Mouse (Mus musculus) midbrain, embryonic 16.5 days (tissue): ENCODE data around the gene Gm38394. TPM values are rescaled to one million over a fixed set of nuclear protein-coding genes. Genes with fewer than 3 reads are reported as not detected.
A peak's percentile ranks its signal among the peaks of the same experiment; 100 is the strongest.
"Not testable (repeated sequence)": the region's sequence is repeated elsewhere in the genome, so short reads cannot be mapped to it uniquely, and the experiment has no call there.

Experiments used
- ATAC-seq: fragments of 200-750 bp; cut with Nextera tagmentation; 2 replicates; pipeline ENCODE4 v1.8.0; 2017; ENCODE audit warnings: moderate TSS enrichment
- H3K27ac ChIP-seq: fragments of 300-500 bp; sonication (generic); 2 replicates; pipeline ENCODE4 v1.5.1; 2014; ENCODE audit warnings: mild to moderate bottlenecking, low read length, mixed read lengths
- H3K27me3 ChIP-seq: fragments of 300-500 bp; sonication (generic); 2 replicates; pipeline ENCODE4 v1.6.1; 2014; ENCODE audit warnings: low read depth, low read length, mixed read lengths; ENCODE audit not compliant: control insufficient read depth, insufficient read depth
- H3K36me3 ChIP-seq: fragments of 300-500 bp; sonication (generic); 2 replicates; pipeline ENCODE4 v1.6.1; 2014; ENCODE audit warnings: mild to moderate bottlenecking, low read length, moderate library complexity, mixed read lengths; ENCODE audit not compliant: control insufficient read depth, insufficient read depth
- H3K4me1 ChIP-seq: fragments of 300-500 bp; sonication (generic); 2 replicates; pipeline ENCODE4 v1.6.1; 2014; ENCODE audit warnings: mild to moderate bottlenecking, low read length, mixed read lengths; ENCODE audit not compliant: control insufficient read depth, insufficient read depth
- H3K4me2 ChIP-seq: fragments of 300-500 bp; sonication (generic); 2 replicates; pipeline ENCODE4 v1.6.1; 2014; ENCODE audit warnings: mild to moderate bottlenecking, low read length, mixed read lengths
- H3K4me3 ChIP-seq: fragments of 300-500 bp; sonication (generic); 2 replicates; pipeline ENCODE4 v1.5.1; 2014; ENCODE audit warnings: low read depth, mild to moderate bottlenecking, low read length, moderate library complexity, mixed read lengths
- H3K9ac ChIP-seq: fragments of 300-500 bp; sonication (generic); 2 replicates; pipeline ENCODE4 v1.6.1; 2014; ENCODE audit warnings: low read depth, low read length, mixed read lengths
- H3K9me3 ChIP-seq: fragments of 300-500 bp; sonication (generic); replicated peaks from 2 replicates; pipeline ENCODE4 v1.6.1; 2014; ENCODE audit warnings: mild to moderate bottlenecking, low read length, mixed read lengths; ENCODE audit not compliant: control insufficient read depth, poor library complexity, severe bottlenecking
- WGBS: fragments of 180-500 bp; shearing (Covaris S2); extraction: QIAGEN DNeasy Blood & Tissue Kit; methylation state at CpG from one replicate; pipeline ENCODE4 v1.1.7; 2014; 5-methylcytosine and 5-hydroxymethylcytosine counted together
- polyA plus RNA-seq: library from polyadenylated mRNA; unstranded; fragments of >200 nt; fragmentation: Nextera tagmentation; extraction: Ambion mirVana; gene quantifications from 2 replicates; pipeline ENCODE4 v1.2.1, GENCODE M21; 2015

The Gm38394 gene
- polyA plus RNA-seq, 1 experiment from 2014 or later, result 2.3 TPM

- no peaks in the 10 kb centered on the region for H3K27me3 ChIP-seq
- H3K4me3 ChIP-seq, result no peak overlapping the region
- no peaks in the 10 kb centered on the region for H3K9me3 ChIP-seq
- no peak overlapping the region for H3K27ac ChIP-seq
- ATAC-seq, result no peak
- no peak overlapping the region for H3K4me2 ChIP-seq
- H3K9ac ChIP-seq, result no peak overlapping the region
- H3K4me1 ChIP-seq, result no peaks in the 10 kb centered on the region
- WGBS, result 90% methylated on average over 3 of the region's 3 CpGs
- no peaks in the 10 kb centered on the region for H3K36me3 ChIP-seq
These were observed 7.5 kb upstream of the Gm38394 start for GRCm38 (mm10) chr1:133668618-133669017.

GRCm38 (mm10) chr1:133667721-133668120 lies 6.6 kb upstream of the Gm38394 start:
- Histone ChIP-seq H3K36me3 (no peaks in the 10 kb centered on the region), H3K4me2 (no peak overlapping the region), H3K9ac (no peak overlapping the region), H3K4me3 (no peak overlapping the region), H3K9me3 (no peaks in the 10 kb centered on the region), H3K4me1 (no peaks in the 10 kb centered on the region), H3K27me3 (no peaks in the 10 kb centered on the region), H3K27ac (no peak overlapping the region)
- 31% methylated on average over 7 of the region's 7 CpGs for WGBS
- no peak for ATAC-seq

- not testable (repeated sequence) for H3K4me1 ChIP-seq, H3K27ac ChIP-seq, H3K36me3 ChIP-seq, H3K4me3 ChIP-seq, H3K9ac ChIP-seq, ATAC-seq, H3K27me3 ChIP-seq, H3K4me2 ChIP-seq, H3K9me3 ChIP-seq
- WGBS, result 87% methylated on average over 6 of the region's 8 CpGs
These were observed 4.6 kb upstream of the Gm38394 start for GRCm38 (mm10) chr1:133665713-133666112.

- Histone ChIP-seq H3K4me3 (no peak overlapping the region), H3K4me1 (peaks cover 10% of the 10 kb centered on the region), H3K9me3 (no peaks in the 10 kb centered on the region), H3K27ac (no peak overlapping the region), H3K9ac (no peak overlapping the region), H3K4me2 (no peak overlapping the region), H3K36me3 (no peaks in the 10 kb centered on the region), H3K27me3 (no peaks in the 10 kb centered on the region)
- 57% methylated on average over 11 of the region's 11 CpGs for WGBS
- no peak for ATAC-seq
These were observed 3.3 kb upstream of the Gm38394 start for GRCm38 (mm10) chr1:133664203-133664970.

- H3K36me3 ChIP-seq, result no peaks in the 10 kb centered on the region
- ATAC-seq, result no peak
- H3K9me3 ChIP-seq, result no peaks in the 10 kb centered on the region
- no peaks in the 10 kb centered on the region for H3K27me3 ChIP-seq
- peaks cover 18% of the 10 kb centered on the region for H3K4me1 ChIP-seq
- no peak overlapping the region for H3K4me2 ChIP-seq
- no peak overlapping the region for H3K9ac ChIP-seq
- H3K4me3 ChIP-seq, result no peak overlapping the region
- WGBS, result 87% methylated on average over 4 of the region's 4 CpGs
- no peak overlapping the region for H3K27ac ChIP-seq
These were observed 2.3 kb upstream of the Gm38394 start for GRCm38 (mm10) chr1:133663427-133663826.

- H3K27me3 ChIP-seq, result no peaks in the 10 kb centered on the region
- WGBS, result 98% methylated on average over 7 of the region's 7 CpGs
- H3K36me3 ChIP-seq, result no peaks in the 10 kb centered on the region
- H3K4me2 ChIP-seq, result no peak overlapping the region
- H3K4me3 ChIP-seq, result no peak overlapping the region
- no peak for ATAC-seq
- H3K4me1 ChIP-seq, result peaks cover 21% of the 10 kb centered on the region
- H3K27ac ChIP-seq, result no peak overlapping the region
- H3K9ac ChIP-seq, result no peak overlapping the region
- no peaks in the 10 kb centered on the region for H3K9me3 ChIP-seq
These were observed 1.8 kb upstream of the Gm38394 start for GRCm38 (mm10) chr1:133662941-133663340.

- H3K27ac ChIP-seq, result peak within 1 kb of the TSS; percentile 83
- peak within 1 kb of the TSS; percentile 98 for H3K4me2 ChIP-seq
- peaks cover 37% of the 10 kb centered on the region for H3K4me1 ChIP-seq
- H3K27me3 ChIP-seq, result no peaks in the 10 kb centered on the region
- 2% methylated on average over 32 of the region's 41 CpGs for WGBS
- ATAC-seq, result peak; percentile 85
- H3K9ac ChIP-seq, result peak within 1 kb of the TSS; percentile 71
- no peaks in the 10 kb centered on the region for H3K36me3 ChIP-seq
- H3K4me3 ChIP-seq, result peak within 1 kb of the TSS; percentile 76
- H3K9me3 ChIP-seq, result no peaks in the 10 kb centered on the region
These were observed 484 bp downstream of the Gm38394 start, which contains the start of gene Zbed6 for GRCm38 (mm10) chr1:133660466-133661202. Zbed6 (minus strand) TSS chr1:133660885.

GRCm38 (mm10) chr1:133658878-133659277 lies 2.2 kb downstream of the Gm38394 start:
- Histone ChIP-seq H3K9me3 (no peaks in the 10 kb centered on the region), H3K4me1 (peaks cover 38% of the 10 kb centered on the region), H3K27me3 (no peaks in the 10 kb centered on the region), H3K9ac (no peak overlapping the region), H3K36me3 (no peaks in the 10 kb centered on the region), H3K27ac (no peak overlapping the region), H3K4me2 (no peak overlapping the region), H3K4me3 (no peak overlapping the region)
- no peak for ATAC-seq
- 79% methylated on average over 3 of the region's 3 CpGs for WGBS

- no peak overlapping the region for H3K9ac ChIP-seq
- WGBS, result 71% methylated on average over 5 of the region's 5 CpGs
- no peaks in the 10 kb centered on the region for H3K27me3 ChIP-seq
- H3K27ac ChIP-seq, result no peak overlapping the region
- no peaks in the 10 kb centered on the region for H3K9me3 ChIP-seq
- H3K4me1 ChIP-seq, result peaks cover 45% of the 10 kb centered on the region
- no peak overlapping the region for H3K4me2 ChIP-seq
- H3K36me3 ChIP-seq, result no peaks in the 10 kb centered on the region
- no peak for ATAC-seq
- H3K4me3 ChIP-seq, result no peak overlapping the region
These were observed 4.3 kb downstream of the Gm38394 start for GRCm38 (mm10) chr1:133656811-133657210.
